In genomic region chr3:121618161-121618560, GRCm38 (mm10) we compare ENCODE assay signal across 29 mouse cellular contexts. TPM values are rescaled to one million over a fixed set of nuclear protein-coding genes. Genes with fewer than 3 reads are reported as not detected.
"Had no signal": no experiment of that assay in that cellular context is flagged by ENCODE, and none has a peak within 500 bp of the region (broad histone marks: within the 10 kb centered on the region; RNA-seq: fewer than 3 reads in every experiment).

No protein-coding gene starts in this region.

- H3K27ac ChIP-seq: kidney, embryonic 15.5 days; limb, embryonic 12.5 days; limb, embryonic 15.5 days; liver, embryonic 14.5 days; lung, embryonic 15.5 days; midbrain, embryonic 10.5 days; midbrain, embryonic 13.5 days; neural tube, embryonic 13.5 days; stomach, embryonic 15.5 days had no signal

- H3K27me3 ChIP-seq: kidney, embryonic 15.5 days; limb, embryonic 12.5 days; limb, embryonic 15.5 days; lung, embryonic 15.5 days; midbrain, embryonic 13.5 days; neural tube, embryonic 13.5 days; stomach, embryonic 15.5 days had no signal

- ATAC-seq: liver, postnatal 0 days; midbrain, embryonic 13.5 days; midbrain, embryonic 16.5 days had no signal

- H3K4me2 ChIP-seq: kidney, embryonic 15.5 days; limb, embryonic 12.5 days; limb, embryonic 15.5 days; liver, embryonic 11.5 days; lung, embryonic 15.5 days; midbrain, embryonic 13.5 days; neural tube, embryonic 13.5 days; stomach, embryonic 15.5 days had no signal

- H3K9ac ChIP-seq: kidney, embryonic 15.5 days; limb, embryonic 12.5 days; limb, embryonic 15.5 days; liver, embryonic 14.5 days; liver, postnatal 0 days; lung, embryonic 15.5 days; midbrain, embryonic 13.5 days; neural tube, embryonic 13.5 days; stomach, embryonic 15.5 days had no signal

- H3K4me3 ChIP-seq: kidney, embryonic 15.5 days; limb, embryonic 12.5 days; limb, embryonic 15.5 days; lung, embryonic 15.5 days; megakaryocyte, embryonic 14.5 days; midbrain, embryonic 10.5 days; midbrain, embryonic 13.5 days; myocyte; neural tube, embryonic 13.5 days; stomach, embryonic 15.5 days had no signal

- H3K4me1 ChIP-seq: limb, embryonic 15.5 days; midbrain, embryonic 13.5 days; neural tube, embryonic 13.5 days; stomach, embryonic 15.5 days had no signal

- H3K36me3 ChIP-seq: kidney, embryonic 15.5 days; limb, embryonic 12.5 days; limb, embryonic 15.5 days; lung, embryonic 15.5 days; midbrain, embryonic 10.5 days; midbrain, embryonic 13.5 days; neural tube, embryonic 13.5 days; stomach, embryonic 15.5 days had no signal

- DNase-seq: kidney, postnatal 10 days; kidney, postnatal 36 days; left cerebral cortex, postnatal 4 days; liver, postnatal 0 days; retina, postnatal 1 day; right cerebral cortex, postnatal 25 days; spleen, adult 18-20 months; thymus, postnatal 36 days had no signal

- H3K9me3 ChIP-seq: kidney, embryonic 15.5 days; limb, embryonic 12.5 days; limb, embryonic 15.5 days; lung, embryonic 15.5 days; megakaryocyte, embryonic 14.5 days; midbrain, embryonic 10.5 days; midbrain, embryonic 13.5 days; neural tube, embryonic 13.5 days; stomach, embryonic 15.5 days had no signal

RNA-seq across cellular contexts. Expression of gene 4930432M17Rik, which starts 52.4 kb away (rescaled TPM):
- total RNA-seq: layer of hippocampus, adult 8-10 months; layer of hippocampus, postnatal 14 days; left cerebral cortex, adult 8-10 months; left cerebral cortex, postnatal 14 days; left cerebral cortex, postnatal 4 days; monocyte, adult 5-6 weeks; neutrophil, adult 5-6 weeks had no signal
- polyA plus RNA-seq: kidney, embryonic 15.5 days; limb, embryonic 12.5 days; limb, embryonic 15.5 days; liver, embryonic 11.5 days; liver, embryonic 14.5 days; liver, postnatal 0 days; lung, embryonic 15.5 days; midbrain, embryonic 10.5 days; midbrain, embryonic 13.5 days; midbrain, embryonic 16.5 days; myocyte; neural tube, embryonic 13.5 days; stomach, embryonic 15.5 days; thymus, postnatal 0 days; urinary bladder, adult 2 months had no signal
